In genomic region chr9:90113151-90113550, GRCm38 (mm10) we compare ENCODE assay signal across 8 mouse cellular contexts. TPM values are rescaled to one million over a fixed set of nuclear protein-coding genes. Genes with fewer than 3 reads are reported as not detected.
DNase-seq lines count a peak whose midpoint lies in the region; ATAC-seq and TF ChIP-seq lines count a peak whose summit lies in the region.

No protein-coding gene starts in this region.

- H3K4me2 ChIP-seq in forebrain, postnatal 0 days (ENCODE audit: low read depth), result peak overlapping the region; percentile 86
- peak overlapping the region; percentile 90 for H3K4me2 ChIP-seq in liver, embryonic 16.5 days (ENCODE audit: low read depth, low read length)

- peak overlapping the region; percentile 97 for H3K4me3 ChIP-seq in heart, embryonic 10.5 days
- H3K4me3 ChIP-seq in ES-Bruce4 (ENCODE audit: low read depth, low read length), result peak overlapping the region; percentile 95
- H3K4me3 ChIP-seq in forebrain, postnatal 0 days (ENCODE audit: low read depth, low read length), result peak overlapping the region; percentile 97
- peak overlapping the region; percentile 100 for H3K4me3 ChIP-seq in liver, embryonic 16.5 days (ENCODE audit: low read depth, low read length)

- no peak for TF ChIP-seq CTCF in ES-Bruce4 (IDR thresholded peaks at IDR 0.05; ENCODE audit: low read depth, low read length)
- no peak for TF ChIP-seq CTCF in forebrain, postnatal 0 days (IDR thresholded peaks at IDR 0.05; ENCODE audit: low read depth)

- TF ChIP-seq EP300 in ES-Bruce4 (IDR thresholded peaks at IDR 0.05; ENCODE audit: insufficient read depth, low read depth, low read length), result no peak

- under 1% methylated on average over 13 of the region's 13 CpGs for WGBS in heart, embryonic 10.5 days
- WGBS in forebrain, postnatal 0 days, result under 1% methylated on average over 13 of the region's 13 CpGs
- WGBS in liver, embryonic 16.5 days (ENCODE audit: insufficient replicate concordance), result under 1% methylated on average over 13 of the region's 13 CpGs

- H3K27ac ChIP-seq in heart, embryonic 10.5 days, result peak overlapping the region; percentile 100
- peak overlapping the region; percentile 68 for H3K27ac ChIP-seq in ES-Bruce4 (ENCODE audit: insufficient read depth, low read length)
- peak overlapping the region; percentile 99 for H3K27ac ChIP-seq in forebrain, postnatal 0 days (ENCODE audit: low read depth, low read length)
- H3K27ac ChIP-seq in liver, embryonic 16.5 days (ENCODE audit: low read length), result peak overlapping the region; percentile 99

- peak overlapping the region; percentile 99 for H3K9ac ChIP-seq in ES-Bruce4 (ENCODE audit: low read depth, poor library complexity, severe bottlenecking)
- H3K9ac ChIP-seq in forebrain, postnatal 0 days, result peak overlapping the region; percentile 95
- H3K9ac ChIP-seq in liver, embryonic 16.5 days (ENCODE audit: low read depth, low read length), result peak overlapping the region; percentile 98

- no peaks in the 10 kb centered on the region for H3K9me3 ChIP-seq in heart, embryonic 10.5 days
- H3K9me3 ChIP-seq in ES-Bruce4 (replicated peaks; ENCODE audit: control insufficient read depth, insufficient read depth, low read length, poor library complexity, severe bottlenecking), result no peaks in the 10 kb centered on the region
- H3K9me3 ChIP-seq in forebrain, postnatal 0 days (ENCODE audit: low read length), result no peaks in the 10 kb centered on the region
- no peaks in the 10 kb centered on the region for H3K9me3 ChIP-seq in liver, embryonic 16.5 days (replicated peaks; ENCODE audit: control insufficient read depth, low read length)

- no peaks in the 10 kb centered on the region for H3K27me3 ChIP-seq in heart, embryonic 10.5 days (ENCODE audit: insufficient read depth, poor library complexity, severe bottlenecking)
- no peaks in the 10 kb centered on the region for H3K27me3 ChIP-seq in ES-Bruce4 (ENCODE audit: control insufficient read depth, insufficient read depth, low read length, poor library complexity, severe bottlenecking)
- no peaks in the 10 kb centered on the region; the same call in 1 of the 2 replicates for H3K27me3 ChIP-seq in forebrain, postnatal 0 days (ENCODE audit: insufficient read depth, low read length)
- no peaks in the 10 kb centered on the region for H3K27me3 ChIP-seq in liver, embryonic 16.5 days (ENCODE audit: control insufficient read depth, insufficient read depth, low read depth, low read length)

- no peak for ATAC-seq in forebrain, postnatal 0 days
- ATAC-seq in liver, embryonic 16.5 days (ENCODE audit: low read depth), result no peak
- ATAC-seq in megakaryocyte-erythroid progenitor cell, adult 5-6 weeks (replicated peaks; ENCODE audit: low FRiP score, low TSS enrichment, poor library complexity, severe bottlenecking), result no peak

- peaks cover 12% of the 10 kb centered on the region; the same call in 1 of the 2 replicates for H3K4me1 ChIP-seq in heart, embryonic 10.5 days
- H3K4me1 ChIP-seq in ES-Bruce4 (ENCODE audit: control insufficient read depth, insufficient read depth, low read length), result peaks cover 3% of the 10 kb centered on the region
- peaks cover 19% of the 10 kb centered on the region for H3K4me1 ChIP-seq in forebrain, postnatal 0 days (ENCODE audit: insufficient read depth)
- peaks cover 18% of the 10 kb centered on the region for H3K4me1 ChIP-seq in liver, embryonic 16.5 days (ENCODE audit: control insufficient read depth, low read depth, low read length)

- TF ChIP-seq POLR2A in ES-Bruce4 (IDR thresholded peaks at IDR 0.05; ENCODE audit: insufficient read depth, low read length), result no peak

- H3K36me3 ChIP-seq in heart, embryonic 10.5 days, result peaks cover 14% of the 10 kb centered on the region
- peaks cover 15% of the 10 kb centered on the region for H3K36me3 ChIP-seq in ES-Bruce4 (ENCODE audit: control insufficient read depth, insufficient read depth, low read length, poor library complexity, severe bottlenecking)
- H3K36me3 ChIP-seq in forebrain, postnatal 0 days (ENCODE audit: insufficient read depth), result peaks cover 4% of the 10 kb centered on the region
- H3K36me3 ChIP-seq in liver, embryonic 16.5 days (ENCODE audit: control insufficient read depth, insufficient read depth), result peaks cover 3% of the 10 kb centered on the region

- intact Hi-C loops in heart, postnatal 10 days (cut with DNase I), result loop anchor here (1.0 kb wide), 1 partner anchor 13 kb away; no protein-coding TSS in a partner anchor

- no peak for DNase-seq in heart, embryonic 10.5 days (ENCODE audit: low spot score)
- DNase-seq in heart, postnatal 10 days, result no peak
- DNase-seq in forebrain, postnatal 0 days, result no peak
- DNase-seq in cerebellum, postnatal 4 days (ENCODE audit: low spot score in 2 of 2), result no peak
- DNase-seq in urinary bladder, postnatal 4 days (ENCODE audit: low spot score in 2 of 2), result no peak

RNA-seq across cellular contexts. Expression of gene Morf4l1, which starts 1.4 kb away (rescaled TPM):
- polyA plus RNA-seq in heart, embryonic 10.5 days (2016; fragmentation: Nextera tagmentation; extraction: Ambion mirVana), result 430 and 475 TPM in 2 replicates
- 100 to 1,000 TPM; 292 to 311 TPM for total RNA-seq in heart, postnatal 10 days (2021)
- polyA plus RNA-seq in ES-Bruce4 (2011; ENCODE audit: insufficient read depth, insufficient read length, low read depth, missing spikeins), result 647 and 696 TPM in 2 replicates
- total RNA-seq in forebrain, postnatal 0 days (2014; rRNA removed), result 295 and 321 TPM in 2 replicates
- 636 and 638 TPM in 2 replicates for polyA plus RNA-seq in forebrain, postnatal 0 days (2015; fragmentation: Nextera tagmentation; extraction: Ambion mirVana)
- 103 and 110 TPM in 2 replicates for polyA plus RNA-seq in liver, embryonic 16.5 days (2015; fragmentation: Nextera tagmentation; extraction: Ambion mirVana)
- total RNA-seq in megakaryocyte-erythroid progenitor cell, adult 5-6 weeks (2014; fragmentation: Nextera tagmentation), result 253 and 288 TPM in 2 replicates
- 217 and 277 TPM in 2 replicates for total RNA-seq in megakaryocyte-erythroid progenitor cell, adult 5-6 weeks (2017)

RNA-seq across cellular contexts. Expression of gene Adamts7, which starts 49.7 kb away (rescaled TPM):
- 5.6 and 7.0 TPM in 2 replicates for polyA plus RNA-seq in heart, embryonic 10.5 days (2016; fragmentation: Nextera tagmentation; extraction: Ambion mirVana)
- total RNA-seq in heart, postnatal 10 days (2021), result 10 to 100 TPM; 21.8 to 24.0 TPM
- polyA plus RNA-seq in ES-Bruce4 (2011; ENCODE audit: insufficient read depth, insufficient read length, low read depth, missing spikeins), result 4.2 and 4.7 TPM in 2 replicates
- 10.9 and 15.9 TPM in 2 replicates for total RNA-seq in forebrain, postnatal 0 days (2014; rRNA removed)
- polyA plus RNA-seq in forebrain, postnatal 0 days (2015; fragmentation: Nextera tagmentation; extraction: Ambion mirVana), result 4.1 and 4.9 TPM in 2 replicates
- polyA plus RNA-seq in liver, embryonic 16.5 days (2015; fragmentation: Nextera tagmentation; extraction: Ambion mirVana), result 0.89 and 0.90 TPM in 2 replicates
- not detected in 2 replicates for total RNA-seq in megakaryocyte-erythroid progenitor cell, adult 5-6 weeks (2014; fragmentation: Nextera tagmentation)
- total RNA-seq in megakaryocyte-erythroid progenitor cell, adult 5-6 weeks (2017), result not detected in 2 replicates

RNA-seq across cellular contexts. Expression of gene Ctsh, which starts 59.2 kb away (rescaled TPM):
- 19.3 and 26.4 TPM in 2 replicates for polyA plus RNA-seq in heart, embryonic 10.5 days (2016; fragmentation: Nextera tagmentation; extraction: Ambion mirVana)
- 10 to 100 TPM; 42.1 to 46.6 TPM for total RNA-seq in heart, postnatal 10 days (2021)
- 3.1 and 4.9 TPM in 2 replicates for polyA plus RNA-seq in ES-Bruce4 (2011; ENCODE audit: insufficient read depth, insufficient read length, low read depth, missing spikeins)
- 19.6 and 29.9 TPM in 2 replicates for total RNA-seq in forebrain, postnatal 0 days (2014; rRNA removed)
- polyA plus RNA-seq in forebrain, postnatal 0 days (2015; fragmentation: Nextera tagmentation; extraction: Ambion mirVana), result 35.8 and 47.8 TPM in 2 replicates
- 153 and 170 TPM in 2 replicates for polyA plus RNA-seq in liver, embryonic 16.5 days (2015; fragmentation: Nextera tagmentation; extraction: Ambion mirVana)
- total RNA-seq in megakaryocyte-erythroid progenitor cell, adult 5-6 weeks (2014; fragmentation: Nextera tagmentation), result 0.79 and 3.5 TPM in 2 replicates
- 1.6 and 2.3 TPM in 2 replicates for total RNA-seq in megakaryocyte-erythroid progenitor cell, adult 5-6 weeks (2017)
